Mouse (Mus musculus) lung, embryonic 14.5 days (tissue): ENCODE data around the gene Flt3. TPM values are rescaled to one million over a fixed set of nuclear protein-coding genes. Genes with fewer than 3 reads are reported as not detected.

Source experiments
- ATAC-seq: fragments of 200-750 bp; cut with Nextera tagmentation; 2 replicates; pipeline ENCODE4 v1.8.0; 2017; ENCODE audit warnings: mild to moderate bottlenecking, moderate TSS enrichment, moderate library complexity; ENCODE audit not compliant: insufficient read depth
- DNase-seq: peaks from one replicate; pipeline ENCODE4 v3.0.0-alpha.2; 2015
- H3K27ac ChIP-seq: fragments of 300-500 bp; sonication (generic); 2 replicates; pipeline ENCODE4 v1.5.1; 2014; ENCODE audit warnings: low read depth, mild to moderate bottlenecking, moderate library complexity
- H3K27me3 ChIP-seq: fragments of 300-500 bp; sonication (generic); 2 replicates; pipeline ENCODE4 v1.6.1; 2014; ENCODE audit warnings: low read length, control low read depth; ENCODE audit not compliant: insufficient read depth
- H3K36me3 ChIP-seq: fragments of 300-500 bp; sonication (generic); 2 replicates; pipeline ENCODE4 v1.6.1; 2014; ENCODE audit warnings: control low read depth; ENCODE audit not compliant: insufficient read depth
- H3K4me1 ChIP-seq: fragments of 300-500 bp; sonication (generic); 2 replicates; pipeline ENCODE4 v1.6.1; 2014; ENCODE audit warnings: antibody characterized with exemption, control low read depth; ENCODE audit not compliant: insufficient read depth
- H3K4me2 ChIP-seq: fragments of 300-500 bp; sonication (generic); 2 replicates; pipeline ENCODE4 v1.6.1; 2014; ENCODE audit warnings: mild to moderate bottlenecking
- H3K4me3 ChIP-seq: fragments of 300-500 bp; sonication (generic); 2 replicates; pipeline ENCODE4 v1.5.1; 2014; ENCODE audit warnings: low read depth, low read length
- H3K9ac ChIP-seq: fragments of 300-500 bp; sonication (generic); 2 replicates; pipeline ENCODE4 v1.6.1; 2014
- H3K9me3 ChIP-seq: fragments of 300-500 bp; sonication (generic); 2 replicates; pipeline ENCODE4 v1.6.1; 2016; ENCODE audit warnings: low read depth, low read length, control low read depth
- CTCF ChIP-seq: IDR thresholded peaks from 2 replicates; pipeline ENCODE4 v1.5.1; 2016; ENCODE audit warnings: antibody characterized with exemption, low read depth
- WGBS: fragments of 180-500 bp; shearing (Covaris S2); extraction: QIAGEN DNeasy Blood & Tissue Kit; methylation state at CpG from one replicate; pipeline ENCODE4 v1.1.7; 2014; 5-methylcytosine and 5-hydroxymethylcytosine counted together
- polyA plus RNA-seq: library from polyadenylated mRNA; unstranded; fragments of >200 nt; fragmentation: Nextera tagmentation; extraction: Ambion mirVana; gene quantifications from 2 replicates; pipeline ENCODE4 v1.2.1, GENCODE M21; 2014

Flt3 gene
- polyA plus RNA-seq, result 0.07 and 0.16 TPM in 2 replicates

DNA sequence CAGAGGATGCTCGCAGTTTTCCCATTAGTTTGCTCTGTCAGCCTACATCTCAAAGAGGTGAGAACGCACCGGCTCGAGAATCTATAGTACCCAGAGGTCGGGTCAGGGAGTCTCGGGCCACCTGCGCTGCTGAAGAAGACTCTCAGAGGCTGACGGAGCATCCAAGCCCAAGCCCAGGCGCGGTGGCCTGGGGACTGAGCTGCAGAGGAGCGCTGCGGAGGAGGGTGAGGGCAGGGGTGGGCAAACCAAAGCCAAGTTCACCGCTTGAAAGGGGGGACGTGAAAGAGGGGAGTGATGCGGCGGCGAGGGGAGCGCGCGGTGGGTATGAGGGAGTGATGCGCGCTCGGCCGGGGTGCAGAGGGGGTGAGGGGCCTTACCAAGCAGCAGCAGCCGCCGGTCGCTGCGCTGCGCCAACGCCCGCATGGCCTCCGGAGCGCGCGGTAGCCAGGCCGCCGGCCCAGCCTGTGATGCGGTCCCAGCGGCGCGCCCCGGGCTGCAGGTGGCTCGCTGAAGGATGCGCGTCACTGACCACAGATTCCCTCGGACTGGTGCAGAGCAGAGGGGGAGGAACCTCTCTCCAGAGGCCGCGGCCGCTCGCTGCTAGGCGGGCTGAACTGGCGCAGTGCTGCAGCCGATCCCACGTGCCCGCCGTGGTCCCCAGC lies at the start of gene Flt3:
TSS of gene Flt3 (minus strand) at position 647 of the 662 bp plus-strand sequence.
- Histone ChIP-seq H3K36me3 (no peaks in the 10 kb centered on the region), H3K27me3 (peaks cover 47% of the 10 kb centered on the region), H3K4me1 (no peaks in the 10 kb centered on the region), H3K4me2 (peak within 1 kb of the TSS; percentile 62), H3K4me3 (peak within 1 kb of the TSS; percentile 36), H3K9ac (no peak within 1 kb of the TSS), H3K27ac (no peak within 1 kb of the TSS), H3K9me3 (no peaks in the 10 kb centered on the region)
- TF ChIP-seq CTCF, result no peak
- peak; percentile 76 for ATAC-seq
- DNase-seq, result peak; percentile 43
- WGBS, result under 1% methylated on average over 54 of the region's 56 CpGs

- WGBS, result 84% methylated on average over 4 of the region's 4 CpGs
- Histone ChIP-seq H3K27me3 (no peaks in the 10 kb centered on the region), H3K4me3 (no peak overlapping the region), H3K36me3 (peaks cover 13% of the 10 kb centered on the region; the same call in 1 of the 2 replicates), H3K9ac (no peak overlapping the region), H3K9me3 (no peaks in the 10 kb centered on the region), H3K27ac (no peak overlapping the region), H3K4me2 (no peak overlapping the region), H3K4me1 (0 out of 2 replicates have a peak, but pooled peaks cover 2% of the 10 kb centered on the region)
- TF ChIP-seq CTCF, result no peak
- DNase-seq (no peak), ATAC-seq (no peak)
These were observed 48.6 kb upstream of the Flt3 start for GRCm38 (mm10) chr5:147448933-147449332.

DNA sequence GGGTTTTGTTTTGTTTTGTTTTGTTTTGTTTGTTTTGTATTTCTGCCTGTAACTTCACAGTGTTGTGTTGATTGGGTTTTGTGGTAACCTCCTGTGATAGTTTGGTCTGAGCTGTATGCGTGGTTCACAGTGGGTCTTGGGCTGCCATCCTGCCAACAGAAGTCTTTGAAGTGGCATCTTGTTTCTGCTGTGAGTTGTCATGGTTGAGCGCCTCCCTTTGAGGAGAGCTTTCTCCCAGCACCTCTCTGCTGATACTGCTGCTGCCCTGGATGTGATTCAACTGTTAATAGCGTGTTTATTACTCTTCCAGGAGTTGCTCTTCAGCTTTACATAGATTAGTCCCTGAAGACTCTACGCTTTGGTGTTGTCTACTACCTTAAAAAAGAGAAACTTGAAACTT lies 48.2 kb upstream of the Flt3 start:
- H3K4me2 ChIP-seq, result no peak overlapping the region
- TF ChIP-seq CTCF, result no peak
- no peaks in the 10 kb centered on the region for H3K27me3 ChIP-seq
- ATAC-seq, result no peak
- H3K36me3 ChIP-seq, result peaks cover 13% of the 10 kb centered on the region; the same call in 1 of the 2 replicates
- H3K9me3 ChIP-seq, result no peaks in the 10 kb centered on the region
- 0 out of 2 replicates have a peak, but pooled peaks cover 2% of the 10 kb centered on the region for H3K4me1 ChIP-seq
- H3K4me3 ChIP-seq, result no peak overlapping the region
- H3K9ac ChIP-seq, result no peak overlapping the region
- no peak overlapping the region for H3K27ac ChIP-seq
- no peak for DNase-seq
- 68% methylated on average over 4 of the region's 4 CpGs for whole genome bisulfite sequencing

- no peak for ATAC-seq
- 79% methylated on average over 4 of the region's 4 CpGs for WGBS
- H3K4me2 ChIP-seq, result no peak overlapping the region
- H3K4me1 ChIP-seq, result 0 out of 2 replicates have a peak, but pooled peaks cover 2% of the 10 kb centered on the region
- H3K27me3 ChIP-seq, result no peaks in the 10 kb centered on the region
- no peak overlapping the region for H3K27ac ChIP-seq
- no peaks in the 10 kb centered on the region for H3K36me3 ChIP-seq
- no peaks in the 10 kb centered on the region for H3K9me3 ChIP-seq
- no peak for TF ChIP-seq CTCF
- no peak overlapping the region for H3K4me3 ChIP-seq
- no peak for DNase-seq
- no peak overlapping the region for H3K9ac ChIP-seq
These were observed 45.0 kb upstream of the Flt3 start for GRCm38 (mm10) chr5:147445252-147445651.

GRCm38 (mm10) chr5:147444757-147445156 lies 44.5 kb upstream of the Flt3 start:
- Histone ChIP-seq H3K4me3 (no peak overlapping the region), H3K27me3 (no peaks in the 10 kb centered on the region), H3K36me3 (no peaks in the 10 kb centered on the region), H3K9ac (no peak overlapping the region), H3K9me3 (no peaks in the 10 kb centered on the region), H3K27ac (no peak overlapping the region), H3K4me1 (0 out of 2 replicates have a peak, but pooled peaks cover 2% of the 10 kb centered on the region), H3K4me2 (no peak overlapping the region)
- 85% methylated on average over 2 of the region's 2 CpGs for WGBS
- ATAC-seq (no peak), DNase-seq (no peak)
- TF ChIP-seq CTCF, result no peak

GRCm38 (mm10) chr5:147444298-147444697 lies 44.0 kb upstream of the Flt3 start:
- Histone ChIP-seq H3K9me3 (no peaks in the 10 kb centered on the region), H3K36me3 (no peaks in the 10 kb centered on the region), H3K4me1 (0 out of 2 replicates have a peak, but pooled peaks cover 2% of the 10 kb centered on the region), H3K9ac (no peak overlapping the region), H3K27me3 (no peaks in the 10 kb centered on the region), H3K27ac (no peak overlapping the region), H3K4me2 (no peak overlapping the region), H3K4me3 (no peak overlapping the region)
- ATAC-seq (no peak; the same call in 1 of the 2 replicates), DNase-seq (no peak)
- WGBS, result 77% methylated on average over 6 of the region's 6 CpGs
- TF ChIP-seq CTCF, result no peak

GRCm38 (mm10) chr5:147442741-147443140 lies 42.5 kb upstream of the Flt3 start:
- H3K27me3 ChIP-seq, result no peaks in the 10 kb centered on the region
- H3K27ac ChIP-seq, result no peak overlapping the region
- H3K9ac ChIP-seq, result no peak overlapping the region
- DNase-seq (no peak), ATAC-seq (no peak)
- H3K9me3 ChIP-seq, result no peaks in the 10 kb centered on the region
- TF ChIP-seq CTCF, result no peak
- 68% methylated on average over 4 of the region's 4 CpGs for WGBS
- H3K4me1 ChIP-seq, result no peaks in the 10 kb centered on the region
- no peak overlapping the region for H3K4me2 ChIP-seq
- H3K36me3 ChIP-seq, result no peaks in the 10 kb centered on the region
- no peak overlapping the region for H3K4me3 ChIP-seq
